Mouse (Mus musculus) MEL (cell line): ENCODE data around the gene Fat3.

Experiments used
- CHD2 ChIP-seq: IDR thresholded peaks from 2 replicates; pipeline ENCODE4 v1.6.1; 2011; ENCODE audit warnings: low read length, improper control_type of control experiment
- ELF1 ChIP-seq: IDR thresholded peaks from 2 replicates; pipeline ENCODE4 v1.6.1; 2014; ENCODE audit warnings: low read depth, mild to moderate bottlenecking, inconsistent platforms, low read length, improper control_type of control experiment, moderate library complexity
- EP300 ChIP-seq, 2 experiments: IDR thresholded peaks; 2 replicates each; pipeline ENCODE4 v1.6.1; 2011; ENCODE audit warnings: improper control_type of control experiment in 2 of 2, low read length in 2 of 2, low read depth in 1 of 2, mild to moderate bottlenecking in 1 of 2
- MEF2A ChIP-seq: IDR thresholded peaks from 2 replicates; pipeline ENCODE4 v1.6.1; 2014; ENCODE audit warnings: low read depth, mild to moderate bottlenecking, inconsistent platforms, low read length, improper control_type of control experiment; ENCODE audit not compliant: poor library complexity, insufficient replicate concordance, severe bottlenecking; ENCODE audit errors: extremely low read depth
- MYC ChIP-seq: IDR thresholded peaks from 2 replicates; pipeline ENCODE4 v1.6.1; 2011; ENCODE audit warnings: low read depth, mild to moderate bottlenecking, low read length, improper control_type of control experiment, moderate library complexity
- POLR2A ChIP-seq, 2 experiments: IDR thresholded peaks; 2 replicates each; pipeline ENCODE4 v1.6.1; 2011 to 2012; ENCODE audit warnings: low read length in 2 of 2, mild to moderate bottlenecking in 2 of 2, control low read depth in 1 of 2, improper control_type of control experiment in 1 of 2, low read depth in 1 of 2, moderate library complexity in 1 of 2; ENCODE audit not compliant: control insufficient read depth in 1 of 2, insufficient read depth in 1 of 2, poor library complexity in 1 of 2
- POLR2AphosphoS2 ChIP-seq: IDR thresholded peaks from 2 replicates; pipeline ENCODE4 v1.6.1; 2011; ENCODE audit warnings: low read length, improper control_type of control experiment
- TAL1 ChIP-seq: IDR thresholded peaks from 2 replicates; pipeline ENCODE4 v1.6.1; 2012; ENCODE audit warnings: mild to moderate bottlenecking, inconsistent platforms, low read length, moderate library complexity, mixed read lengths
- TCF12 ChIP-seq: IDR thresholded peaks from 2 replicates; pipeline ENCODE4 v1.6.1; 2014; ENCODE audit warnings: low read depth, mild to moderate bottlenecking, inconsistent platforms, low read length, improper control_type of control experiment, moderate library complexity
- USF1 ChIP-seq: IDR thresholded peaks from 2 replicates; pipeline ENCODE4 v1.6.1; 2014; ENCODE audit warnings: low read depth, mild to moderate bottlenecking, inconsistent platforms, low read length, improper control_type of control experiment, moderate library complexity
- ZC3H11A ChIP-seq: IDR thresholded peaks from 2 replicates; pipeline ENCODE4 v1.6.1; 2012; ENCODE audit warnings: low read depth, mild to moderate bottlenecking, inconsistent platforms, low read length, improper control_type of control experiment
- ZMIZ1 ChIP-seq: IDR thresholded peaks from 2 replicates; pipeline ENCODE4 v1.6.1; 2012; ENCODE audit warnings: low read depth, mild to moderate bottlenecking, inconsistent platforms, low read length, improper control_type of control experiment, moderate library complexity
- ZNF384 ChIP-seq: IDR thresholded peaks from 2 replicates; pipeline ENCODE4 v1.6.1; 2012; ENCODE audit warnings: low read depth, mild to moderate bottlenecking, inconsistent platforms, low read length, improper control_type of control experiment

DNA sequence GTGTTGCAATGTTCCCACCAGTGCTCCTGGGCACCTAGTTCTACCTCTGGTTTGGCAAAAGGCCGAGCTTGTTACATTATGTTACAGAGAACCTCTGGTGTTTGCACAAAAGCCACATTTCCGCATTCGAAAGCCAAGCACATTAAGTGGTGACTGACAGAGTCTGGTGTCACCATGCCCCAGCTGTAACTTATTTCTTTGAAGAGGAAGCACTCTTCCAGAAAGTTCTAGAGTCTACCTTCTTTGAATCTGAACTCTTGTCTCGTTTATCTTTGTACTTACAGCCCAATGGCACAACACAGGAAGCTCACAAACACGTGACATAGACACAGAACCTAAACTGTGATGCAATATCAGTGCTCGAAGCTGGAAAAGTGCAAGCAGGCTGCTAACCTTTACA, 284.9 kb downstream of the Fat3 start:
- TF ChIP-seq TAL1 (peak; percentile 39; the same call in 1 of the 2 replicates), CHD2 (no peak), TCF12 (no peak), EP300 (IDR thresholded peaks at IDR 0.05; ENCODE audit: low read depth in 1 of 2, low read length in 2 of 2) (peak in 1 of 2 experiments; percentile 43; a peak in 2 of 4 replicates), ZNF384 (no peak), ZC3H11A (no peak), MYC (no peak), USF1 (peak; percentile 88), MEF2A (no peak), ZMIZ1 (no peak), ELF1 (peak; percentile 12; the same call in 1 of the 2 replicates), POLR2AphosphoS2 (no peak), POLR2A (IDR thresholded peaks at IDR 0.05; ENCODE audit: control insufficient read depth in 1 of 2, insufficient read depth in 1 of 2, low read depth in 1 of 2, low read length in 2 of 2, poor library complexity in 1 of 2) (no peak)
